Mouse (Mus musculus) hindbrain, postnatal 0 days (tissue): ENCODE results near the gene Zfp787. TPM values are rescaled to one million over a fixed set of nuclear protein-coding genes. Genes with fewer than 3 reads are reported as not detected.

Experiments
- ATAC-seq: fragments of 200-750 bp; cut with Nextera tagmentation; 2 replicates; pipeline ENCODE4 v1.8.0; 2017; ENCODE audit warnings: mild to moderate bottlenecking, moderate TSS enrichment, moderate library complexity
- DNase-seq: peaks from one replicate; pipeline ENCODE4 v3.0.0-alpha.2; 2015; ENCODE audit warnings: low spot score
- H3K27ac ChIP-seq: fragments of 300-500 bp; sonication (generic); 2 replicates; pipeline ENCODE4 v1.5.1; 2014; ENCODE audit warnings: mild to moderate bottlenecking
- H3K27me3 ChIP-seq: fragments of 300-500 bp; sonication (generic); 2 replicates; pipeline ENCODE4 v1.6.1; 2014; ENCODE audit warnings: low read length, mixed read lengths; ENCODE audit not compliant: insufficient read depth
- H3K36me3 ChIP-seq: fragments of 300-500 bp; sonication (generic); 2 replicates; pipeline ENCODE4 v1.6.1; 2014; ENCODE audit warnings: low read length, mixed read lengths; ENCODE audit not compliant: insufficient read depth
- H3K4me1 ChIP-seq: fragments of 300-500 bp; sonication (generic); 2 replicates; pipeline ENCODE4 v1.6.1; 2014; ENCODE audit warnings: antibody characterized with exemption, low read length, mixed read lengths; ENCODE audit not compliant: insufficient read depth
- H3K4me2 ChIP-seq: fragments of 300-500 bp; sonication (generic); 2 replicates; pipeline ENCODE4 v1.6.1; 2014; ENCODE audit warnings: low read depth, mild to moderate bottlenecking, low read length, moderate library complexity, mixed read lengths
- H3K4me3 ChIP-seq: fragments of 300-500 bp; sonication (generic); 2 replicates; pipeline ENCODE4 v1.5.1; 2014; ENCODE audit warnings: low read length
- H3K9ac ChIP-seq: fragments of 300-500 bp; sonication (generic); replicated peaks from 2 replicates; pipeline ENCODE4 v1.6.1; 2014; ENCODE audit warnings: mild to moderate bottlenecking, low read length, moderate library complexity, mixed read lengths
- H3K9me3 ChIP-seq: fragments of 300-500 bp; sonication (generic); 2 replicates; pipeline ENCODE4 v1.6.1; 2016; ENCODE audit warnings: low read length, mixed read lengths
- CTCF ChIP-seq: IDR thresholded peaks from 2 replicates; pipeline ENCODE4 v1.5.1; 2016; ENCODE audit warnings: antibody characterized with exemption, control low read depth, low read depth
- WGBS: fragments of 180-500 bp; shearing (Covaris S2); extraction: QIAGEN DNeasy Blood & Tissue Kit; methylation state at CpG from one replicate; pipeline ENCODE4 v1.1.7; 2014; 5-methylcytosine and 5-hydroxymethylcytosine counted together
- polyA plus RNA-seq: library from polyadenylated mRNA; unstranded; fragments of >200 nt; fragmentation: Nextera tagmentation; extraction: Ambion mirVana; gene quantifications from 2 replicates; pipeline ENCODE4 v1.2.1, GENCODE M21; 2015
- total RNA-seq: library from RNA; depleted of rRNA; stranded (reverse); fragments of >200 nt; gene quantifications from 2 replicates; pipeline ENCODE4 v1.2.3, GENCODE M21; 2014

Zfp787 gene
- total and polyA plus RNA-seq, 2 experiments from 2014 or later: 61.4 to 71.0 TPM

DNA sequence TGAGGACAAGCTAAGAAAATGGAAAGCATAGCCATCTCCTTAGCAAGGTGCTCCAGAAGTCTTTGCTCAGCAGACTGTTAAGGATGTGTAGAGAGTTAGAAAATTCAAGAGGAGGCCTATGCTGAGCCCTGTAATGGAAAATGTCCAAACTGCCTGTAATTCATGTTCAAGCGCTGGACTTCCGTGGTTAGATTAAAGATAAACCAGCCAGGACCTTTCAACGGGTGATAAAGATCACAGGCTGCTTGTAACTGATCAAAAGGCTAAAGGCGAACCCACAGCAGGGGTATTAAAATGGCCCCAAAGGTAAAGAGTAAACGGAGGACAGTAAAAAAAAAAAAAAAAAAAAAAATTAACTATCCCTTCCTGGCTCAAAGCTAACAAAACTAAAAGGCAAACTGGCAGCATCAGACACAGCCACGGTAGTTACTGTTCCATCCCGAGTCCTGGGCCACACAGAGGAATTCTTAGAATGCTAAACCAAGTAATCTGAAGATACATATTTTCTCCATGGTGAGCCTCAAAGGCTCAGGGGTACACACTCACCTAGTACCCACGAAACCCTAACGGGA lies 1.2 kb upstream of the Zfp787 start:
- peak overlapping the region; percentile 51 for H3K4me2 ChIP-seq
- H3K4me3 ChIP-seq: peak overlapping the region; percentile 87; the same call in 1 of the 2 replicates
- H3K4me1 ChIP-seq: peaks cover 12% of the 10 kb centered on the region
- peak overlapping the region; percentile 83; the same call in 1 of the 2 replicates for H3K9ac ChIP-seq
- DNase-seq: no peak
- no peaks in the 10 kb centered on the region for H3K27me3 ChIP-seq
- no peaks in the 10 kb centered on the region for H3K36me3 ChIP-seq
- no peak for TF ChIP-seq CTCF
- no peaks in the 10 kb centered on the region for H3K9me3 ChIP-seq
- WGBS: 68% methylated on average over 9 of the region's 9 CpGs
- peak overlapping the region; percentile 22; the same call in 1 of the 2 replicates for H3K27ac ChIP-seq
- ATAC-seq: no peak

- Histone ChIP-seq H3K9me3 (no peaks in the 10 kb centered on the region), H3K4me1 (peaks cover 15% of the 10 kb centered on the region), H3K9ac (peak overlapping the region; percentile 83), H3K36me3 (no peaks in the 10 kb centered on the region), H3K4me3 (peak overlapping the region; percentile 87), H3K4me2 (peak overlapping the region; percentile 82), H3K27me3 (no peaks in the 10 kb centered on the region), H3K27ac (peak overlapping the region; percentile 94)
- ATAC-seq: peak; percentile 74
- under 1% methylated on average over 52 of the region's 85 CpGs for WGBS
- DNase-seq: peak; percentile 94
- no peak for TF ChIP-seq CTCF
These were observed 545 bp downstream of the Zfp787 start for GRCm38 (mm10) chr7:6155031-6155872.

GRCm38 (mm10) chr7:6154164-6154563 lies 1.6 kb downstream of the Zfp787 start:
- TF ChIP-seq CTCF: no peak
- Histone ChIP-seq H3K9ac (peak overlapping the region; percentile 83; the same call in 1 of the 2 replicates), H3K4me3 (peak overlapping the region; percentile 87), H3K36me3 (no peaks in the 10 kb centered on the region), H3K27ac (no peak overlapping the region), H3K27me3 (no peaks in the 10 kb centered on the region), H3K9me3 (no peaks in the 10 kb centered on the region), H3K4me1 (peaks cover 15% of the 10 kb centered on the region), H3K4me2 (peak overlapping the region; percentile 82)
- DNase-seq (no peak), ATAC-seq (no peak)
- WGBS: 75% methylated on average over 5 of the region's 5 CpGs

DNA sequence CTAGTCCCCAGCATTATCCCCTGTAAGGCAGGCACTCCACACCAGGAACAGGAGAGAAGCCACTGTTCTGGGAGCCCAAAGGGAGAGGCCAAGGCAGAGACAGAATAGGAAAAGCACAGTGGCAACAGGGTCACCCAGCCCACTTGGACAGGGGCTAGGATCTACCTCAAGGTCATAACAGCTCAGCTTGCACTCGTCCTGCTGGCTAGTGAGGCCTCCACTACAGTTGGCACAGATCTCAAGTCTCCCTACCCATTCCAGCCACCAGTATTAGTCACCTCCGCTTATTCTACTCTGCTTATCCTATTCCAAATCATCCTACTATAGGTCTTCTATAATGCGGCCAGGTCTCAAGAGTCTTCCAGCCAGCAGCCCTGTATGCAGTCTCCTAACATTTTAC lies 2.7 kb downstream of the Zfp787 start:
- H3K27me3 ChIP-seq: no peaks in the 10 kb centered on the region
- no peak overlapping the region for H3K27ac ChIP-seq
- peaks cover 15% of the 10 kb centered on the region for H3K4me1 ChIP-seq
- no peak for TF ChIP-seq CTCF
- whole genome bisulfite sequencing: 87% methylated on average over 3 of the region's 3 CpGs
- ATAC-seq (no peak), DNase-seq (no peak)
- H3K9ac ChIP-seq: no peak overlapping the region
- no peaks in the 10 kb centered on the region for H3K36me3 ChIP-seq
- H3K9me3 ChIP-seq: no peaks in the 10 kb centered on the region
- H3K4me3 ChIP-seq: no peak overlapping the region
- H3K4me2 ChIP-seq: no peak overlapping the region

DNA sequence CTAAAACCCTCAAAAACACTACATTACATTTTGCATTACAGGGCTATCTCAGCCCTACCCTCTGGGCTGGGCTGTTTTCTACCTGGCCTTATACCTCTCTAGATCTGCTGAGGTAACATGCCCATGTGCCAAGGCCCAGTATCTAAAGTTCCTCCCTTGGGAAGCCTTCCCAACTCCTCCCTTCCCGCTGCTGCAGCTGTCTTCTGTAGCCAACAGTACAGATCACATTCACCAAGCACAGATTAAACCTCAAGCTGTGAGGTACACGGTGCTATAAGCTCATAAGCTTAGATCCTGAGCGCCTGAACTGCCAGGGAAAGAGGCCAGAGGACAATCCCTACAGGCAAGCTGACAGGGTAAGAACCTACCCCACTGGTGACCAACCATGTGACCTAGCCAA lies 3.8 kb downstream of the Zfp787 start:
- H3K9ac ChIP-seq: no peak overlapping the region
- no peaks in the 10 kb centered on the region for H3K9me3 ChIP-seq
- H3K4me3 ChIP-seq: no peak overlapping the region
- peaks cover 15% of the 10 kb centered on the region for H3K4me1 ChIP-seq
- TF ChIP-seq CTCF: no peak
- DNase-seq (no peak), ATAC-seq (no peak)
- H3K27ac ChIP-seq: no peak overlapping the region
- H3K4me2 ChIP-seq: no peak overlapping the region
- WGBS: 70% methylated on average over 3 of the region's 3 CpGs
- H3K27me3 ChIP-seq: no peaks in the 10 kb centered on the region
- no peaks in the 10 kb centered on the region for H3K36me3 ChIP-seq

DNA sequence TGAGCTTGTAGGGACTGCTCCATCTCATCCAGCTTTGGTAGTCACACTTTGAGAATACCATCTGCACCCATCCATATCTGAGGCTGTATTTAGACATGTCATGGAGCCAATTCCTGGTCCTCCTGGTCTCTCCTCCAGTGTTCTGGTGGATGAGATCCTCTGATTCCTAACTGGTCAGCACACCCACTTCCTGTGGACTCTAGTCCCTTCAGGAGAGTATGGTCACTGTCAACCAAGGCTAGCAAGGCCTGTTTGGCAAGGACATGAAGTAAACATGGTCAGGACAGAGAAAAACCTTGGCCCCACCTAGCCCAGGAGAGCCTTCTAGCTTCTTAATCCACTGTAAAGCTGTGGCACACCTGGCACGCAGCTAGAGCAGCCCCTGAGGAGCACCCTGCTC lies 4.5 kb downstream of the Zfp787 start:
- no peaks in the 10 kb centered on the region for H3K9me3 ChIP-seq
- no peak overlapping the region for H3K4me3 ChIP-seq
- no peaks in the 10 kb centered on the region for H3K27me3 ChIP-seq
- 92% methylated on average over 1 of the region's 1 CpGs for WGBS
- H3K27ac ChIP-seq: no peak overlapping the region
- no peaks in the 10 kb centered on the region for H3K36me3 ChIP-seq
- no peak for ATAC-seq
- H3K4me2 ChIP-seq: no peak overlapping the region
- no peak overlapping the region for H3K9ac ChIP-seq
- H3K4me1 ChIP-seq: peaks cover 15% of the 10 kb centered on the region
- no peak for TF ChIP-seq CTCF
- DNase-seq: no peak

DNA sequence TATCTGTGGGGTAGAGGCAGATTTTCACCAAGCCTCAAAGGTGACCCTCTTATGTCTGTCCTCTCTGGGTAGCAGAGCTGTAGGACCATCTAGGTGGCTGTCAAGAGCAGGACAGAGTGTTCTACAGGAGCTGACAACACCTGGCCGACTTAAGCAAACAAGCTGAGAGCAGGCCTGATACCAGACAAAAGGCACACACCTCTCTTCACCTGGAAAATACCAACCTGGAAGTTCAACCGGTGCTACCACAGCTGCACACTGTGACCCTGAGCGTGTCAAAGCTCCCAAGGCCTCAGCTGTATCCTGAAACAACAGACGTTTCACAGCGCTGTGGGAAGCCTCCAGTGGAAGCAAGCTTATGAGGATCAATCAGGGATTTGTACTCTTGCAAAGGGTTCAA lies 8.1 kb downstream of the Zfp787 start:
- Histone ChIP-seq H3K9ac (no peak overlapping the region), H3K27ac (no peak overlapping the region), H3K36me3 (no peaks in the 10 kb centered on the region), H3K27me3 (no peaks in the 10 kb centered on the region), H3K4me3 (no peak overlapping the region), H3K4me1 (peaks cover 4% of the 10 kb centered on the region; the same call in 1 of the 2 replicates), H3K4me2 (no peak overlapping the region), H3K9me3 (no peaks in the 10 kb centered on the region)
- WGBS: 79% methylated on average over 5 of the region's 5 CpGs
- DNase-seq: no peak
- TF ChIP-seq CTCF: no peak
- no peak for ATAC-seq
